Mouse (Mus musculus): ENCODE measurements around the gene Foxi3.

- TF ChIP-seq CTCF (IDR thresholded peaks at IDR 0.05; ENCODE audit: insufficient read depth, low read depth, low read length) (no peak), POLR2A (IDR thresholded peaks at IDR 0.05; ENCODE audit: insufficient read depth, low read depth, low read length) (no peak)
Measured at GRCm38 (mm10) chr6:70918827-70919226, 37.5 kb upstream of the Foxi3 start, which contains the start of gene Tex37.

Measured in olfactory bulb, adult 2 months (tissue).